Mouse (Mus musculus): ENCODE data around the gene Nle1.

DNA sequence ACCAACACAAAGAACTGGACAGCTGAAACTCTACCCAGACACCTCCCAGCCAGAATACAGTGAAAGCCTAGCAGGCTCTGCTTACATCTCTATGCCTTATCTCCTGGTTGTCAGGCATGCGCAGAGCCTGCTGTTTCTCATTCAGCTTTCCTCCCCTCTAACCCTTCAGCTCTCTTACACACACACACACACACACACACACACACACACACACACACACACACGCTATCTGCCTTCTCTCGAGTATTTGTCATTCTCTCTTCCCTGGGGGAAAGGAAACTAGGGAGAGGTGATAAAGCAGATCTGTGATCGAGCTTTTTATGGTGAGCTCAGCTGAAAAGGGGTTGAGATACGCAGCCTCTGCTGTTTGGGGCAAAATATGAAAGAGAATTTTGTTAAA lies 33.3 kb downstream of the Nle1 start:
- TF ChIP-seq POLR2A (IDR thresholded peaks at IDR 0.05; ENCODE audit: control insufficient read depth, extremely low read depth, insufficient read depth, low read length, poor library complexity) (no peak), CTCF (IDR thresholded peaks at IDR 0.05; ENCODE audit: borderline replicate concordance, control insufficient read depth, extremely low read depth, insufficient read depth, low read length, poor library complexity) (no peak)
